Mouse (Mus musculus): ENCODE data around the gene Ppp5c. TPM values are rescaled to one million over a fixed set of nuclear protein-coding genes. Genes with fewer than 3 reads are reported as not detected.
A peak's percentile ranks its signal among the peaks of the same experiment; 100 is the strongest.

Gene Ppp5c
- total and polyA plus RNA-seq, 3 experiments, result 94.2 to 249 (median 178) TPM

GRCm38 (mm10) chr7:17065620-17066019, 37.9 kb upstream of the Ppp5c start (continued):
- TF ChIP-seq MXI1 (IDR thresholded peaks at IDR 0.05; ENCODE audit: low read depth, low read length) (peak; percentile 60), CHD2 (IDR thresholded peaks at IDR 0.05; ENCODE audit: low read length) (no peak)

DNA sequence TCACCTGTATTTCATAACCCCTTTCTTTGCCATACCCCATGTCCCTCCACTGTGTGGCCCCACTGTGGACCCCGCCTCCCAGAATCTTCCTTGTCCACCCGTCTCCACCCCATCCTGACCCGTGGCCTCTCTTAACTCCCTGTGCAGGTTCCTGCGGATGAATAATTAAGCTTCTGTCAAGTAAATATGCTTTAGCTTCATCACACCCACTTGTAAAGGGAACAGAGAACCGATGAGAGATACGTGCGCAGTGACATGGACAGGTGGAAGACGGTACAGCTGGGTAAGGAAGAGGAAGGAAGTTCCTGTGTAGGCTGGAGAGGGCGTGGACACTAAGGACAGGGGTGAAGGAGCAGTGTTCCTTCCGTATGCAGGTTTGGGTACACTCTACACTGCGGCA, 35.1 kb upstream of the Ppp5c start:
- no peak overlapping the region for H3K27ac ChIP-seq (ENCODE audit: control insufficient read depth, low read depth, low read length)
- H3K4me1 ChIP-seq (ENCODE audit: control insufficient read depth in 1 of 2, insufficient read depth in 2 of 2, low read length in 2 of 2), result peaks cover 6 to 46% of the 10 kb centered on the region in 2 experiments
- no peak overlapping the region for H3K4me3 ChIP-seq (ENCODE audit: control insufficient read depth in 1 of 2, insufficient read depth in 1 of 2, low read depth in 2 of 2, low read length in 2 of 2)
- peaks cover 7% of the 10 kb centered on the region; the same call in 1 of the 2 replicates for H3K79me2 ChIP-seq (ENCODE audit: control insufficient read depth, insufficient read depth, low read length, poor library complexity)
- no peaks in the 10 kb centered on the region for H3K9me3 ChIP-seq (replicated peaks; ENCODE audit: insufficient read depth, low read length)
- peak; percentile 71 for TF ChIP-seq ETS1 (IDR thresholded peaks at IDR 0.05; ENCODE audit: low read depth, low read length)
- no peak for TF ChIP-seq CHD1 (IDR thresholded peaks at IDR 0.05; ENCODE audit: low read depth, low read length)
- no peak for TF ChIP-seq CHD2 (IDR thresholded peaks at IDR 0.05; ENCODE audit: low read length)
- TF ChIP-seq TCF12 (IDR thresholded peaks at IDR 0.05; ENCODE audit: low read depth, low read length), result no peak
- TF ChIP-seq HCFC1 (IDR thresholded peaks at IDR 0.05; ENCODE audit: low read depth, low read length), result 0 out of 2 replicates have a peak, but pooled peaks have one; percentile 36
- no peak overlapping the region for H3K9ac ChIP-seq (ENCODE audit: control insufficient read depth, low read depth, low read length, poor library complexity, severe bottlenecking)
- DNase-seq (ENCODE audit: low read depth, low spot score), result peak; percentile 66
- no peaks in the 10 kb centered on the region for H3K27me3 ChIP-seq (ENCODE audit: control insufficient read depth in 1 of 2, insufficient read depth in 2 of 2, low read length in 2 of 2)
- peaks cover 0 to 21% of the 10 kb centered on the region in 2 experiments; a peak in 2 of 4 replicates for H3K36me3 ChIP-seq (ENCODE audit: control insufficient read depth in 1 of 2, insufficient read depth in 2 of 2, low read length in 2 of 2)

DNA sequence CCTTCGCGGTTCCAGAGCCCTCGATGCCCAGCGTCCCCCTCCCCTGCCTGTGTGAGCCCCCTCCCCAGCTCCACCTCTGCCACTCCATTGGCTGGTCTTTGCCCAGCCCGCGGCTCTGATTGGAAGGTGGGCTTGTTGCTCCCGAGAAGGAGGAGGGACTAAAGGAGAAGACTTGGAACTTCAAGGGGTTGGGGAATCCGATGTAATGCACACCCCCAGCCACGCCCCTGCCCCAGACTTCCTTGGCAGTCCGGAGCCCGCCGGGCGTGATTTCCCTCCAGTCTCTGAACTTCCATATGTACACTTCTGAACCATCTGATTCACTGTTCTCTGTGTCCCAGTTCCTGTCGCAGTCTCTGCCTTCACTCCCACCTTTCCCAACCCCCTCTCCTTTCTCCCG, 34.7 kb upstream of the Ppp5c start, which contains the start of gene Hif3a:
Gene Hif3a (minus strand): TSS at position 39 of the 400 bp plus-strand sequence.
- no peak within 1 kb of the TSS for H3K27ac ChIP-seq (ENCODE audit: control insufficient read depth, low read depth, low read length)
- H3K9me3 ChIP-seq (replicated peaks; ENCODE audit: insufficient read depth, low read length), result no peaks in the 10 kb centered on the region
- no peak within 1 kb of the TSS for H3K4me3 ChIP-seq (ENCODE audit: control insufficient read depth in 1 of 2, insufficient read depth in 1 of 2, low read depth in 2 of 2, low read length in 2 of 2)
- no peak within 1 kb of the TSS; the same call in 1 of the 2 replicates for H3K9ac ChIP-seq (ENCODE audit: control insufficient read depth, low read depth, low read length, poor library complexity, severe bottlenecking)
- peaks cover 0 to 25% of the 10 kb centered on the region in 2 experiments; a peak in 2 of 4 replicates for H3K36me3 ChIP-seq (ENCODE audit: control insufficient read depth in 1 of 2, insufficient read depth in 2 of 2, low read length in 2 of 2)
- no peaks in the 10 kb centered on the region for H3K27me3 ChIP-seq (ENCODE audit: control insufficient read depth in 1 of 2, insufficient read depth in 2 of 2, low read length in 2 of 2)
- H3K4me1 ChIP-seq (ENCODE audit: control insufficient read depth in 1 of 2, insufficient read depth in 2 of 2, low read length in 2 of 2), result peaks cover 9 to 49% of the 10 kb centered on the region in 2 experiments
- H3K79me2 ChIP-seq (ENCODE audit: control insufficient read depth, insufficient read depth, low read length, poor library complexity), result peaks cover 7% of the 10 kb centered on the region; the same call in 1 of the 2 replicates
- no peak for DNase-seq (ENCODE audit: low read depth, low spot score)
- TF ChIP-seq USF1 (IDR thresholded peaks at IDR 0.05; ENCODE audit: low read depth, low read length) (no peak), POLR2AphosphoS2 (IDR thresholded peaks at IDR 0.05; ENCODE audit: low read length) (no peak), POLR2A (IDR thresholded peaks at IDR 0.05; ENCODE audit: control insufficient read depth in 1 of 2, insufficient read depth in 1 of 2, low read depth in 1 of 2, low read length in 2 of 2, poor library complexity in 1 of 2) (no peak), MAFK (IDR thresholded peaks at IDR 0.05; ENCODE audit: borderline replicate concordance, low read depth, low read length) (no peak), ELF1 (IDR thresholded peaks at IDR 0.05; ENCODE audit: low read depth, low read length) (no peak), E2F4 (IDR thresholded peaks at IDR 0.05; ENCODE audit: borderline replicate concordance, low read depth, low read length) (no peak), MAZ (IDR thresholded peaks at IDR 0.05; ENCODE audit: low read depth, low read length) (no peak), ZC3H11A (IDR thresholded peaks at IDR 0.05; ENCODE audit: low read depth, low read length) (no peak), EP300 (IDR thresholded peaks at IDR 0.05; ENCODE audit: low read depth in 1 of 2, low read length in 2 of 2) (no peak), CTCF (IDR thresholded peaks at IDR 0.05 in 2 of 3, conservative IDR thresholded peaks at IDR 0.05 in 1 of 3; ENCODE audit: control insufficient read depth in 1 of 3, insufficient read depth in 1 of 3, low read depth in 2 of 3, low read length in 3 of 3, poor library complexity in 1 of 3, severe bottlenecking in 1 of 3) (no peak), ZMIZ1 (IDR thresholded peaks at IDR 0.05; ENCODE audit: low read depth, low read length) (no peak), GATA1 (IDR thresholded peaks at IDR 0.05; ENCODE audit: low read depth, low read length) (no peak), RAD21 (IDR thresholded peaks at IDR 0.05; ENCODE audit: low read depth, low read length) (no peak), NELFE (IDR thresholded peaks at IDR 0.05; ENCODE audit: low read depth, low read length) (no peak), NRF1 (IDR thresholded peaks at IDR 0.05; ENCODE audit: insufficient read depth, low read depth, low read length, poor library complexity, severe bottlenecking) (no peak), ZNF384 (IDR thresholded peaks at IDR 0.05; ENCODE audit: low read depth, low read length) (no peak), TBP (IDR thresholded peaks at IDR 0.05; ENCODE audit: low read depth, low read length) (no peak)
